Mouse (Mus musculus): ENCODE measurements around the gene Srxn1. TPM values are rescaled to one million over a fixed set of nuclear protein-coding genes. Genes with fewer than 3 reads are reported as not detected.

Gene Srxn1
- total and polyA plus RNA-seq, 2 experiments from 2014 or later, result 9.5 to 10.9 TPM

DNA sequence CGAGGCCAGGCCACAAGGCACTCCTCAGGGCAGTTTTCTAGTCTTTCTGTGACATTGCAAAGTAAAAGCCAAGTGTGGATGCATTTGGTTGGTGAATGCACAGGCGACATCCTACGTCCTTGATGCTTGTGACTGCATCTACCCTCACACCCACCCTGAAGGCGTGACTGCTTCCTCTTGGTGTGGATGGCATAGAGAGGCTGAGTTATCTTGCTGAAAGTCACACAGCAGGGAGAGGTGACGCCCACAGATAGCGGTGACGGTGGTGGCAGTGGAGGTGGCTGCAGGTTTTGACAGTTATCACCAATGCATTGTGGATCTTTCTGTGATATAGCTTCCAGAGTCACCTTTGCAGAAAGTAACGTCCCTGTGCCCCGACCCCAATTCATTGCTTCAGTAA is 17.6 kb downstream of the Srxn1 start:
- Histone ChIP-seq H3K9me3 (replicated peaks; ENCODE audit: control insufficient read depth, low read length) (no peaks in the 10 kb centered on the region), H3K9ac (replicated peaks; ENCODE audit: low read depth, low read length) (no peak overlapping the region), H3K4me3 (ENCODE audit: low read depth, low read length) (no peak overlapping the region), H3K4me2 (ENCODE audit: low read depth, low read length) (no peak overlapping the region), H3K4me1 (ENCODE audit: control insufficient read depth, insufficient read depth) (no peaks in the 10 kb centered on the region), H3K27me3 (ENCODE audit: control insufficient read depth, insufficient read depth, low read length) (0 out of 2 replicates have a peak, but pooled peaks cover 7% of the 10 kb centered on the region), H3K27ac (ENCODE audit: low read depth) (no peak overlapping the region), H3K36me3 (replicated peaks; ENCODE audit: control insufficient read depth, insufficient read depth, low read length) (no peaks in the 10 kb centered on the region)
- DNase-seq (ENCODE audit: low spot score), result no peak
- WGBS, result 49% methylated on average over 9 of the region's 9 CpGs
- ATAC-seq (ENCODE audit: insufficient read depth, low read depth), result no peak
- TF ChIP-seq EP300 (IDR thresholded peaks at IDR 0.05; ENCODE audit: low read depth) (no peak), CTCF (IDR thresholded peaks at IDR 0.05; ENCODE audit: low read depth) (no peak)

GRCm38 (mm10) chr2:152128597-152128996 is 23.3 kb downstream of the Srxn1 start:
- H3K4me2 ChIP-seq (ENCODE audit: low read depth, low read length), result no peak overlapping the region
- H3K27ac ChIP-seq (ENCODE audit: low read depth), result no peak overlapping the region
- TF ChIP-seq EP300 (IDR thresholded peaks at IDR 0.05; ENCODE audit: low read depth) (no peak), CTCF (IDR thresholded peaks at IDR 0.05; ENCODE audit: low read depth) (no peak)
- H3K27me3 ChIP-seq (ENCODE audit: control insufficient read depth, insufficient read depth, low read length), result 0 out of 2 replicates have a peak, but pooled peaks cover 4% of the 10 kb centered on the region
- DNase-seq (ENCODE audit: low spot score) (no peak), ATAC-seq (ENCODE audit: insufficient read depth, low read depth) (no peak)
- 0 out of 2 replicates have a peak, but pooled peaks cover 4% of the 10 kb centered on the region for H3K4me1 ChIP-seq (ENCODE audit: control insufficient read depth, insufficient read depth)
- no peaks in the 10 kb centered on the region for H3K36me3 ChIP-seq (replicated peaks; ENCODE audit: control insufficient read depth, insufficient read depth, low read length)
- no peak overlapping the region for H3K4me3 ChIP-seq (ENCODE audit: low read depth, low read length)
- no peak overlapping the region for H3K9ac ChIP-seq (replicated peaks; ENCODE audit: low read depth, low read length)
- WGBS, result 71% methylated on average over 2 of the region's 2 CpGs
- no peaks in the 10 kb centered on the region for H3K9me3 ChIP-seq (replicated peaks; ENCODE audit: control insufficient read depth, low read length)

GRCm38 (mm10) chr2:152129778-152130177 is 24.5 kb downstream of the Srxn1 start:
- Histone ChIP-seq H3K27me3 (ENCODE audit: control insufficient read depth, insufficient read depth, low read length) (0 out of 2 replicates have a peak, but pooled peaks cover 4% of the 10 kb centered on the region), H3K9me3 (replicated peaks; ENCODE audit: control insufficient read depth, low read length) (no peaks in the 10 kb centered on the region), H3K9ac (replicated peaks; ENCODE audit: low read depth, low read length) (no peak overlapping the region), H3K4me2 (ENCODE audit: low read depth, low read length) (no peak overlapping the region), H3K36me3 (replicated peaks; ENCODE audit: control insufficient read depth, insufficient read depth, low read length) (no peaks in the 10 kb centered on the region), H3K27ac (ENCODE audit: low read depth) (no peak overlapping the region), H3K4me1 (ENCODE audit: control insufficient read depth, insufficient read depth) (0 out of 2 replicates have a peak, but pooled peaks cover 4% of the 10 kb centered on the region), H3K4me3 (ENCODE audit: low read depth, low read length) (no peak overlapping the region)
- TF ChIP-seq EP300 (IDR thresholded peaks at IDR 0.05; ENCODE audit: low read depth) (no peak), CTCF (IDR thresholded peaks at IDR 0.05; ENCODE audit: low read depth) (no peak)
- DNase-seq (ENCODE audit: low spot score), result no peak
- no peak for ATAC-seq (ENCODE audit: insufficient read depth, low read depth)
- WGBS, result 67% methylated on average over 3 of the region's 3 CpGs

DNA sequence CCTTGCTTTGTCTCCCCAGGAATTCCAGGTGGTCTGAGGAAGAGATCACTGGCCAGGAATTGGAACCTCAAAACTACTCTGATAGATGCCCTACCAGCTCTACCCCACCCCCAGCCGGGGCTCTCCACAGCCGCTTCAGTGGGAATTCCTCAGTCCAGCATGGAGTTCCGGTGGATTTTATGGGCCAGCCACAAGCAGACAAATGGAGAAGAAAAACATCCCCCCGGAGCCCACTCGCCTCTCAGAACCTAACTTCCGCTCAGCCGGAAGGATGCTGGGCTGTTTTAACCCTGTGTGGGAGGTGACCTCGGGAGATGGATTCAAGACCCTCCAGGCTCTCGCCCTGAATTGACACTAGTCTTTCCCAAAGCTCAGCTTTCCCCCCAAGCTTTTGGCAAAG is 26.7 kb downstream of the Srxn1 start:
- no peak overlapping the region for H3K27ac ChIP-seq (ENCODE audit: low read depth)
- ATAC-seq (ENCODE audit: insufficient read depth, low read depth) (no peak), DNase-seq (ENCODE audit: low spot score) (no peak)
- no peaks in the 10 kb centered on the region for H3K9me3 ChIP-seq (replicated peaks; ENCODE audit: control insufficient read depth, low read length)
- 45% methylated on average over 9 of the region's 9 CpGs for WGBS
- H3K4me1 ChIP-seq (ENCODE audit: control insufficient read depth, insufficient read depth), result 0 out of 2 replicates have a peak, but pooled peaks cover 4% of the 10 kb centered on the region
- H3K36me3 ChIP-seq (replicated peaks; ENCODE audit: control insufficient read depth, insufficient read depth, low read length), result no peaks in the 10 kb centered on the region
- TF ChIP-seq CTCF (IDR thresholded peaks at IDR 0.05; ENCODE audit: low read depth), result no peak
- no peak for TF ChIP-seq EP300 (IDR thresholded peaks at IDR 0.05; ENCODE audit: low read depth)
- no peak overlapping the region for H3K4me3 ChIP-seq (ENCODE audit: low read depth, low read length)
- H3K9ac ChIP-seq (replicated peaks; ENCODE audit: low read depth, low read length), result no peak overlapping the region
- H3K4me2 ChIP-seq (ENCODE audit: low read depth, low read length), result no peak overlapping the region
- 0 out of 2 replicates have a peak, but pooled peaks cover 4% of the 10 kb centered on the region for H3K27me3 ChIP-seq (ENCODE audit: control insufficient read depth, insufficient read depth, low read length)

DNA sequence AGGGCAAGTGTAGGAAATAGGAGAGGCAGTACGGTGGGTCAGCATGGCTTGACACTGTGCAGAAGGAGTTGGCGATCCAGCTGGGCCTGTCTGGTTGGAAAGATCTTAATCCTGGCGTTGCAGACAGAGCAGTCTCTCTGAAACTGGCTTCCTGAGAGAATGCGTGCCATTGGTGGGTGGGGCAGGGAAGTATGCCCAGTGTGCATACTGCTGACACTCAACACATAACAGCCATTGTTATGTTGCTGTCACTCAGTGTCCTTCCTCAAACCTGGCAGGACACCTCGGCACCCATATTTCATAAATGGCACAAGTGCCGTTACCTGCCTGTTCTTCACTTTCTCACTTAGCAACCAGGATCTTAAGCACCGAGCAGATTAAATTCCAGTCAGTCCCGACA is 27.4 kb downstream of the Srxn1 start:
- no peak for TF ChIP-seq EP300 (IDR thresholded peaks at IDR 0.05; ENCODE audit: low read depth)
- no peak for TF ChIP-seq CTCF (IDR thresholded peaks at IDR 0.05; ENCODE audit: low read depth)
- Histone ChIP-seq H3K27ac (ENCODE audit: low read depth) (no peak overlapping the region), H3K9ac (replicated peaks; ENCODE audit: low read depth, low read length) (no peak overlapping the region), H3K27me3 (ENCODE audit: control insufficient read depth, insufficient read depth, low read length) (0 out of 2 replicates have a peak, but pooled peaks cover 4% of the 10 kb centered on the region), H3K4me2 (ENCODE audit: low read depth, low read length) (no peak overlapping the region), H3K4me3 (ENCODE audit: low read depth, low read length) (no peak overlapping the region), H3K36me3 (replicated peaks; ENCODE audit: control insufficient read depth, insufficient read depth, low read length) (no peaks in the 10 kb centered on the region), H3K9me3 (replicated peaks; ENCODE audit: control insufficient read depth, low read length) (no peaks in the 10 kb centered on the region), H3K4me1 (ENCODE audit: control insufficient read depth, insufficient read depth) (0 out of 2 replicates have a peak, but pooled peaks cover 4% of the 10 kb centered on the region)
- WGBS, result 42% methylated on average over 8 of the region's 8 CpGs
- DNase-seq (ENCODE audit: low spot score) (no peak), ATAC-seq (ENCODE audit: insufficient read depth, low read depth) (no peak)
